ENCODE assay signal across 9 mouse cellular contexts in the genomic region with DNA sequence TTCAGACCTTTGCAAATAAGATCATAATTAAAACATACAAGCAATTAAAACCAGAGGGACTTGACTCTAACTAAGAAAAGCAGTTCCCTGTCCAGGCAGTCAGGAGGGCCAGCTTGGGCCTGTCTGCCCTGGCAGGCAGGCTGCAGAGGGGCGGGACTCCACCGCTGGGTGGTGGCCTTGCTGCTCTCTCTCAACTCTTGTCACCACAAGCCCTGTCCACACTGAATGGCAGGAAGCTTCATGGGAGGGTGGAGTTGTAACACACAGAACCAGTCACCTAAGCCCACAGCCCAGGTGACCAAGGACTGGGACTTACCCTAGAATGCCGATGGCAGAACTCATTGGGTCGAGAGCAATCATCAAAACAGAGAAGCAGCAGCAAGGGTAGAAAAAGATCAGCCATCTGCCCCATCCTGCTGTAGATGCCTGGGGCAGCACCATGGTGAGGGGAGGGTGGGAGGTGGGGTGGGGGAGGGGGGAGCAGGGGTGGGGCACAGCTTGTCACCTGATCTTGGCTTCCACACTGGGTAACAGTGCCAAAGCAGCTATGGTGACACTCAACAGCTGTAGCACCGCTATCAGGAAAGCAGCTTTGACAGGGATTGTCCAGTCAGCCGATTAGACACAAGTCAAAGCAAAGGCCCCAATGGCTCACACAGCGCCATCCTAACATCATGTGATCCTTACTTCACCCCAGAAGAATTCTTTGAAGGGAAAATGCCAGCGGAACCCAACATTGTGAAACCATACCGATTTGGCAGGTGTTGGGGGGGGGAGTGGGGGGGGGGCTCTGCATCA. TPM values are rescaled to one million over a fixed set of nuclear protein-coding genes. Genes with fewer than 3 reads are reported as not detected.
A peak's percentile ranks its signal among the peaks of the same experiment; 100 is the strongest.
DNase-seq lines count a peak whose midpoint lies in the region; ATAC-seq lines count a peak whose summit lies in the region.
"Had no signal": no experiment of that assay in that cellular context is flagged by ENCODE, and none has a peak within 500 bp of the region (broad histone marks: within the 10 kb centered on the region; RNA-seq: fewer than 3 reads in every experiment).

No protein-coding gene starts in this region.

- H3K9ac ChIP-seq in kidney, embryonic 16.5 days (replicated peaks; ENCODE audit: low read length): no peak overlapping the region
- H3K9ac ChIP-seq in neural tube, embryonic 15.5 days (replicated peaks): no peak overlapping the region

- H3K4me3 ChIP-seq in kidney, embryonic 16.5 days (ENCODE audit: low read length): peak overlapping the region; percentile 69; the same call in 1 of the 2 replicates
- H3K4me3 ChIP-seq in neural tube, embryonic 15.5 days (replicated peaks): no peak overlapping the region

- H3K27ac ChIP-seq in kidney, embryonic 16.5 days (ENCODE audit: low read length): no peak overlapping the region
- H3K27ac ChIP-seq in neural tube, embryonic 15.5 days (replicated peaks): no peak overlapping the region

- peaks cover 23% of the 10 kb centered on the region for H3K27me3 ChIP-seq in kidney, embryonic 16.5 days (ENCODE audit: insufficient read depth, low read length)
- 0 out of 2 replicates have a peak, but pooled peaks cover 17% of the 10 kb centered on the region for H3K27me3 ChIP-seq in neural tube, embryonic 15.5 days (replicated peaks)

- H3K4me1 ChIP-seq in kidney, embryonic 16.5 days (ENCODE audit: insufficient read depth, low read length): peaks cover 22% of the 10 kb centered on the region
- H3K4me1 ChIP-seq in neural tube, embryonic 15.5 days: peaks cover 32% of the 10 kb centered on the region

- WGBS in kidney, embryonic 16.5 days: 45% methylated on average over 9 of the region's 9 CpGs
- WGBS in neural tube, embryonic 15.5 days: 55% methylated on average over 9 of the region's 9 CpGs

- peak overlapping the region; percentile 93 for H3K4me2 ChIP-seq in kidney, embryonic 16.5 days (replicated peaks; ENCODE audit: low read depth, low read length)
- peak overlapping the region; percentile 80 for H3K4me2 ChIP-seq in neural tube, embryonic 15.5 days

- peak; percentile 73 to 83 for DNase-seq in urinary bladder, adult 18-20 months (ENCODE audit: low spot score in 2 of 2)
- DNase-seq in urinary bladder, postnatal 10 days (ENCODE audit: low spot score): no peak
- DNase-seq in heart, adult 9 months (ENCODE audit: low spot score in 2 of 2): peak; percentile 79 to 82
- DNase-seq in cerebellum, postnatal 4 days (ENCODE audit: low spot score in 2 of 2): no peak
- DNase-seq in cerebellum, adult 11 months: no peak

- no peaks in the 10 kb centered on the region for H3K9me3 ChIP-seq in kidney, embryonic 16.5 days (ENCODE audit: low read length)
- no peaks in the 10 kb centered on the region for H3K9me3 ChIP-seq in neural tube, embryonic 15.5 days (replicated peaks)

- peak; percentile 40; the same call in 1 of the 2 replicates for ATAC-seq in kidney, embryonic 16.5 days (ENCODE audit: low FRiP score, low TSS enrichment)
- no peak for ATAC-seq in neural tube, embryonic 15.5 days (ENCODE audit: low FRiP score)
- no peak for ATAC-seq in erythroblast, adult 5-6 weeks (replicated peaks; ENCODE audit: low FRiP score, poor library complexity, severe bottlenecking)

- H3K36me3 ChIP-seq in kidney, embryonic 16.5 days (ENCODE audit: insufficient read depth, low read length): no peaks in the 10 kb centered on the region
- no peaks in the 10 kb centered on the region for H3K36me3 ChIP-seq in neural tube, embryonic 15.5 days

RNA-seq across cellular contexts. Expression of a gene that starts 1.9 kb away (rescaled TPM):
- polyA plus RNA-seq in kidney, embryonic 16.5 days (2015; fragmentation: Nextera tagmentation; extraction: Ambion mirVana): 70.1 and 76.9 TPM in 2 replicates
- 59.1 and 88.5 TPM in 2 replicates for polyA plus RNA-seq in neural tube, embryonic 15.5 days (2015; fragmentation: Nextera tagmentation; extraction: Ambion mirVana)
- not detected in 2 replicates for total RNA-seq in erythroblast, adult 5-6 weeks (2015; ENCODE audit: low replicate concordance)
- total RNA-seq in erythroblast, adult 5-6 weeks (2017; ENCODE audit: low replicate concordance): 0.09 and 3.1 TPM in 2 replicates

RNA-seq across cellular contexts. Expression of a gene that starts 57.4 kb away (rescaled TPM):
- polyA plus RNA-seq in kidney, embryonic 16.5 days (2015; fragmentation: Nextera tagmentation; extraction: Ambion mirVana): 0.95 and 1.4 TPM in 2 replicates
- polyA plus RNA-seq in neural tube, embryonic 15.5 days (2015; fragmentation: Nextera tagmentation; extraction: Ambion mirVana): 2.1 and 2.9 TPM in 2 replicates
- total RNA-seq in erythroblast, adult 5-6 weeks (2015; ENCODE audit: low replicate concordance): not detected in 2 replicates
- total RNA-seq in erythroblast, adult 5-6 weeks (2017; ENCODE audit: low replicate concordance): not detected in 2 replicates
- polyA plus RNA-seq: limb, embryonic 11.5 days had no signal

Comparison
In these comparisons a context has a peak if more than half of its experiments do, and no peak if none do; other contexts are left out.
1. DNase-seq: peak in urinary bladder, adult 18-20 months (2 of 2) and heart, adult 9 months (2 of 2); none in urinary bladder, postnatal 10 days (single experiment), cerebellum, postnatal 4 days (0 of 2) and cerebellum, adult 11 months (single experiment).